Mouse (Mus musculus) midbrain, embryonic 10.5 days (tissue): Measurements from ENCODE around the gene Tstd1. TPM values are rescaled to one million over a fixed set of nuclear protein-coding genes. Genes with fewer than 3 reads are reported as not detected.

ENCODE experiments used
- DNase-seq: peaks from one replicate; pipeline ENCODE4 v3.0.0-alpha.2; 2017; ENCODE audit warnings: low spot score
- H3K27ac ChIP-seq: fragments of 300-500 bp; sonication (generic); replicated peaks from 2 replicates; pipeline ENCODE4 v1.5.1; 2016; ENCODE audit warnings: mild to moderate bottlenecking
- H3K27me3 ChIP-seq: fragments of 300-500 bp; sonication (generic); 2 replicates; pipeline ENCODE4 v1.6.1; 2016; ENCODE audit warnings: low read depth, mild to moderate bottlenecking; ENCODE audit not compliant: poor library complexity, severe bottlenecking
- H3K36me3 ChIP-seq: fragments of 300-500 bp; sonication (generic); 2 replicates; pipeline ENCODE4 v1.6.1; 2016; ENCODE audit warnings: mild to moderate bottlenecking, moderate library complexity
- H3K4me1 ChIP-seq: fragments of 300-500 bp; sonication (generic); 2 replicates; pipeline ENCODE4 v1.6.1; 2016
- H3K4me3 ChIP-seq: fragments of 300-500 bp; sonication (generic); 2 replicates; pipeline ENCODE4 v1.5.1; 2016; ENCODE audit warnings: mild to moderate bottlenecking, moderate library complexity
- H3K9me3 ChIP-seq: fragments of 300-500 bp; sonication (generic); replicated peaks from 2 replicates; pipeline ENCODE4 v1.6.1; 2016; ENCODE audit warnings: mild to moderate bottlenecking
- WGBS: fragments of 180-500 bp; shearing (Covaris S2); methylation state at CpG from one replicate; pipeline ENCODE4 v1.1.7; 2016; 5-methylcytosine and 5-hydroxymethylcytosine counted together
- polyA plus RNA-seq: library from polyadenylated mRNA; unstranded; fragments of >200 nt; fragmentation: Nextera tagmentation; extraction: Ambion mirVana; gene quantifications from 2 replicates; pipeline ENCODE4 v1.2.1, GENCODE M21; 2016

The Tstd1 gene
- polyA plus RNA-seq, result 8.4 and 9.6 TPM in 2 replicates

- H3K4me1 ChIP-seq, result peaks cover 16% of the 10 kb centered on the region
- 88% methylated on average over 5 of the region's 5 CpGs for WGBS
Observed at GRCm38 (mm10) chr1:171418660-171419059, at the start of gene Tstd1. Tstd1 (plus strand) TSS chr1:171418872.

DNA sequence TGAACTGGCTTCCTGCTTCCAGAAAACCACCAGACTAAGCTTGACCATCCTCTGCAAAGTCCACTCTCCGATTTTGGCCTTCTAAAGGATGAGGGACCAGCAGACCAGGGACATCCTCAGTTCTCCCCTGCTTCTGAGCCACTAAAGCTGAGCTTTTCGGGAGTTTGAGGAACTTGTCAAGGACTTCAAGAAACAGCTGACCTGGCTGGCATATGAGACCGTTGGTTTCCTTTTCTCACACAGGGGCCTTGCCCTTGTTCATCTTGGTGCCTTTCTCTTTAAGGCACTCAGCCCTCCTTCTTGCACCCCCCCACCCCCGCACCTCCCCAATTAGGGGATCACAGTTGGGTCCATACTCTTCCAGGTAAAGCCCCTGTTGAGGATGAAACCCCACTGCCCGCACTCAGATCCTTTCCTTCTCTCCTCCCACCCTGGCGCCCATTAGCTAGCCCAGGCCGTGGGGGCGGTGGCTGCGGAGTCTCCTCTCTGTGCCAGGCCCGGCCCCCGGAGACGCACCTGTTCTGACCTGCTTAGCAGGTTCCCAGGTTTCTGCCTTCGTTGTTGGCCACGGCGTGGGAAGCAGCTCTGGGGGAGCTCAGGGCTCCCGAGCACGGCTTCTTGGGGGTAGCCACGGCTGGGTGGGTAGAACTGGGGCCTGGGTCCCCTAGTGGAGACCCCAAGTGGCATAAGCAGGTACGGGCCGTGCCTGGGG is 48.7 kb upstream of the Tstd1 start, which contains the start of gene Nectin4:
Nectin4 (plus strand) TSS at position 255 of the 712 bp plus-strand sequence.
- Histone ChIP-seq H3K27ac (no peak within 1 kb of the TSS), H3K36me3 (no peaks in the 10 kb centered on the region), H3K4me1 (peaks cover 29% of the 10 kb centered on the region), H3K9me3 (no peaks in the 10 kb centered on the region), H3K4me3 (no peak within 1 kb of the TSS), H3K27me3 (peaks cover 24% of the 10 kb centered on the region)
- 36% methylated on average over 20 of the region's 20 CpGs for WGBS
- DNase-seq, result no peak

More at GRCm38 (mm10) chr1:171418660-171419059, at the start of gene Tstd1:
- no peaks in the 10 kb centered on the region for H3K9me3 ChIP-seq
- DNase-seq, result no peak
- no peak within 1 kb of the TSS for H3K4me3 ChIP-seq
- 0 out of 2 replicates have a peak within 1 kb of the TSS, but pooled peaks have one; percentile 34 for H3K27ac ChIP-seq
- peaks cover 77% of the 10 kb centered on the region for H3K36me3 ChIP-seq
- no peaks in the 10 kb centered on the region for H3K27me3 ChIP-seq

GRCm38 (mm10) chr1:171372880-171373279 is 45.8 kb upstream of the Tstd1 start:
- no peak overlapping the region for H3K4me3 ChIP-seq
- WGBS, result 51% methylated on average over 3 of the region's 3 CpGs

GRCm38 (mm10) chr1:171373946-171374345 is 44.7 kb upstream of the Tstd1 start:
- H3K4me3 ChIP-seq, result no peak overlapping the region
- peaks cover 25% of the 10 kb centered on the region for H3K4me1 ChIP-seq
- no peaks in the 10 kb centered on the region for H3K9me3 ChIP-seq
- H3K27ac ChIP-seq, result peak overlapping the region; percentile 75
- 1% methylated on average over 4 of the region's 4 CpGs for WGBS
- H3K27me3 ChIP-seq, result peaks cover 38% of the 10 kb centered on the region
- no peaks in the 10 kb centered on the region for H3K36me3 ChIP-seq
- peak; percentile 36 for DNase-seq

More at GRCm38 (mm10) chr1:171372880-171373279, 45.8 kb upstream of the Tstd1 start:
- DNase-seq, result no peak
- Histone ChIP-seq H3K9me3 (no peaks in the 10 kb centered on the region), H3K27ac (no peak overlapping the region), H3K27me3 (peaks cover 30% of the 10 kb centered on the region), H3K36me3 (no peaks in the 10 kb centered on the region), H3K4me1 (peaks cover 28% of the 10 kb centered on the region)

GRCm38 (mm10) chr1:171375646-171376097 is 43.0 kb upstream of the Tstd1 start:
- Histone ChIP-seq H3K4me3 (no peak overlapping the region), H3K4me1 (peaks cover 39% of the 10 kb centered on the region), H3K9me3 (no peaks in the 10 kb centered on the region), H3K27me3 (peaks cover 48% of the 10 kb centered on the region), H3K27ac (peak overlapping the region; percentile 49), H3K36me3 (no peaks in the 10 kb centered on the region)
- 50% methylated on average over 9 of the region's 9 CpGs for WGBS
- DNase-seq, result no peak

DNA sequence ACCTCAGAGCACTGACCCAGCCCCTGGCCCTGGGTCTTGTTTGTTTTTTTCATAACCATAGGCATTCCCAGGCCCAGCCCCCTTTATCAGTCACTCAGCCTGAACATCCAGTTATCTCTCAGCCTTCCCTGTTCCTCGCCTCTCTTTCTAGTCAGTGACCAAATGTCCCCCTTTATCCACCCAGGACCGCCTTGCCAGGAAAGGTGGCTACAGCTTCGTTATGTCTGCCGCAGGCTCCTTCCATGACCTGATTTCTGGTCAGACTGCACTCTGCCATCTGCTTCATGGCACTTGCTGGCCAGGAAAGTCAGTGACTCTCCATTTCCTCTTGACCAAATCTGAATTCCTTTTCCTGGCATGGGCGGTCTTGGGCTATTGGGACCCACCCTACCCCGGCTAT is 40.4 kb upstream of the Tstd1 start:
- no peak for DNase-seq
- H3K4me3 ChIP-seq, result no peak overlapping the region
- peaks cover 40% of the 10 kb centered on the region for H3K4me1 ChIP-seq
- no peak overlapping the region for H3K27ac ChIP-seq
- H3K36me3 ChIP-seq, result no peaks in the 10 kb centered on the region
- 92% methylated on average over 6 of the region's 6 CpGs for WGBS
- no peaks in the 10 kb centered on the region for H3K9me3 ChIP-seq
- H3K27me3 ChIP-seq, result peaks cover 49% of the 10 kb centered on the region

- no peaks in the 10 kb centered on the region for H3K36me3 ChIP-seq
- H3K4me3 ChIP-seq, result peak overlapping the region; percentile 48
- H3K27me3 ChIP-seq, result peaks cover 48% of the 10 kb centered on the region
- peaks cover 25% of the 10 kb centered on the region for H3K4me1 ChIP-seq
- WGBS, result 7% methylated on average over 31 of the region's 31 CpGs
- peak; percentile 82 for DNase-seq
- peak overlapping the region; percentile 64 for H3K27ac ChIP-seq
- no peaks in the 10 kb centered on the region for H3K9me3 ChIP-seq
Observed at GRCm38 (mm10) chr1:171379935-171380599, 38.6 kb upstream of the Tstd1 start.

DNA sequence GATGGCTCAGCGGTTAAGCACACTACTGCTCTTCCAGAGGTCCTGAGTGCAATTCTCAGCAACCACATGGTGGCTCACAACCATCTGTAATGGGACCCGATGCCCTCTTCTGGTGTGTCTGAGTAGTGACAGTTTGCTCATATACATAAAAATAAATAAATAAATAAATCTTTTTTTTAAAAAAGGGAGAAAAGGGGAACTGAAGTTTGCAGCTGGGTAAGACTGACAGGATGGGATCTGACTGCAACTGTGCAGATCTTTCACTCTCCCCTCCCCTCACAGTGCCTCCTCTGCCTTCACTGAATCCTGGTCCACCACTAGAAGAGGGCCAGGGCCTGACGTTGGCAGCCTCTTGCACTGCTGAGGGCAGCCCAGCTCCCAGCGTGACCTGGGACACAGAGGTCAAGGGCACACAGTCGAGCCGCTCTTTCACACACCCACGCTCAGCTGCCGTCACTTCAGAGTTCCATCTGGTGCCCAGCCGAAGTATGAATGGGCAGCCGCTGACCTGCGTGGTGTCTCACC is 36.5 kb upstream of the Tstd1 start:
- DNase-seq, result no peak
- H3K9me3 ChIP-seq, result no peaks in the 10 kb centered on the region
- peaks cover 42% of the 10 kb centered on the region for H3K27me3 ChIP-seq
- no peaks in the 10 kb centered on the region for H3K36me3 ChIP-seq
- H3K4me3 ChIP-seq, result no peak overlapping the region
- 89% methylated on average over 11 of the region's 11 CpGs for WGBS
- H3K27ac ChIP-seq, result no peak overlapping the region
- H3K4me1 ChIP-seq, result peaks cover 20% of the 10 kb centered on the region

DNA sequence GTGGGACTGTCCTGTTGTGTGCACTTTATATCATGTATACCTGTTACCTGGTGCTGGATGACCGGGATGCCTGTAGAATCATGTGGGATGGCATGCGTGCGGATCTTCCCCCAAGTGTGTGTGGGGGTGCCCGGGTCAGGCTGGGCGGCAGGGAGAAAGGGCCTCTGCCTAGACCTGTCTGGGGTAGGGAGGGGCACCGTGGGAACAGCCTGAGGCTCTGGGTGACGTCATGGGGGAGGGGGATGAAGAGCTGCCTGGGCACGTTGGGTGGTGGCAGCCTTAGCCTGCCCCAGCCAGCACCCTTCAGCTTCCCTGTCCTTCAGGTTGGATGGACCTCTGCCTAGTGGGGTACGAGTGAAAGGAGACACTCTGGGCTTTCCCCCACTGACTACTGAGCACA is 34.3 kb upstream of the Tstd1 start:
- Histone ChIP-seq H3K4me3 (no peak overlapping the region), H3K4me1 (peaks cover 21% of the 10 kb centered on the region), H3K9me3 (no peaks in the 10 kb centered on the region), H3K27ac (no peak overlapping the region), H3K27me3 (peaks cover 31% of the 10 kb centered on the region), H3K36me3 (no peaks in the 10 kb centered on the region)
- DNase-seq, result no peak
- 73% methylated on average over 9 of the region's 9 CpGs for WGBS

DNA sequence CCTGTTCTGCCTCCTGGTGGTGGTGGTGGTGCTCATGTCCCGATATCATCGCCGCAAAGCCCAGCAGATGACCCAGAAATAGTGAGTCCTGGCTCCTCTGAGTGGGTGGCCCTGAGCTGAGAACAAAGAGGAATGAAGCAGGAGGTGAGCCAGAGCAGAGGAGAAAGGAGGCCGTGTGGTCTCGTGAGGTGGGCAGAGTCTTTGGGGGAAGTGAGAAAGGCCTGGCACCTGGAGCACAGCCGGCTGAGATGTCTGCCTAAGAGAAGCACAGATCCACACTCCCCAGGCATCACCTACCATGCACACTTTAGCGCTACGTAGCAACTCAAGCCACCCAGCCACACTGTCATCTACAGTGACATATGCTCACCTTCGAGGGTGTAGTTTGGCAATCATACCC is 33.5 kb upstream of the Tstd1 start:
- Histone ChIP-seq H3K4me1 (peaks cover 12% of the 10 kb centered on the region), H3K4me3 (no peak overlapping the region), H3K27ac (no peak overlapping the region), H3K9me3 (no peaks in the 10 kb centered on the region), H3K36me3 (no peaks in the 10 kb centered on the region), H3K27me3 (peaks cover 22% of the 10 kb centered on the region)
- no peak for DNase-seq
- 72% methylated on average over 9 of the region's 9 CpGs for whole genome bisulfite sequencing

DNA sequence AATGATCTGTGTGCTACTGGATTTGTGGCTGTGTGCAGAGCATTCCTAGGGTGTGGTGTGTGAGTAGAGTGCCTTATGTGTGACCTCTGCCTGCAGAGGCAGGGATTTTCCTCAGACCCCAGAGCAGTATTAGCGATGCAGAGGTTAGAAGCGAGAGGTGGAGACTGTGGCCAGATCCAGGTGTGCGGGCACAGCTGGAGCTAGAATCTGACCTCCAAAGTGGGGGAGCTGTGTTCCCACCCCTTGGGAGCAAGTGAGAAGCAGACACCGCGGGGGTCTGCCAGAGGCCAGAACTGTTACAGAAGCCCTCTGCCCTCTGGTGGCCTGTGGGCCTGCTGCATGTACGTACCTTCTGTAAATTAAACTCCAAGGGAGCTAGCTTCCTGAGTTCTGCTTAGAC is 31.6 kb upstream of the Tstd1 start:
- peaks cover 4% of the 10 kb centered on the region; the same call in 1 of the 2 replicates for H3K27me3 ChIP-seq
- WGBS, result 14% methylated on average over 6 of the region's 6 CpGs
- DNase-seq, result peak; percentile 51
- H3K4me3 ChIP-seq, result no peak overlapping the region
- no peaks in the 10 kb centered on the region for H3K9me3 ChIP-seq
- no peak overlapping the region for H3K27ac ChIP-seq
- no peaks in the 10 kb centered on the region for H3K36me3 ChIP-seq
- H3K4me1 ChIP-seq, result peaks cover 7% of the 10 kb centered on the region

DNA sequence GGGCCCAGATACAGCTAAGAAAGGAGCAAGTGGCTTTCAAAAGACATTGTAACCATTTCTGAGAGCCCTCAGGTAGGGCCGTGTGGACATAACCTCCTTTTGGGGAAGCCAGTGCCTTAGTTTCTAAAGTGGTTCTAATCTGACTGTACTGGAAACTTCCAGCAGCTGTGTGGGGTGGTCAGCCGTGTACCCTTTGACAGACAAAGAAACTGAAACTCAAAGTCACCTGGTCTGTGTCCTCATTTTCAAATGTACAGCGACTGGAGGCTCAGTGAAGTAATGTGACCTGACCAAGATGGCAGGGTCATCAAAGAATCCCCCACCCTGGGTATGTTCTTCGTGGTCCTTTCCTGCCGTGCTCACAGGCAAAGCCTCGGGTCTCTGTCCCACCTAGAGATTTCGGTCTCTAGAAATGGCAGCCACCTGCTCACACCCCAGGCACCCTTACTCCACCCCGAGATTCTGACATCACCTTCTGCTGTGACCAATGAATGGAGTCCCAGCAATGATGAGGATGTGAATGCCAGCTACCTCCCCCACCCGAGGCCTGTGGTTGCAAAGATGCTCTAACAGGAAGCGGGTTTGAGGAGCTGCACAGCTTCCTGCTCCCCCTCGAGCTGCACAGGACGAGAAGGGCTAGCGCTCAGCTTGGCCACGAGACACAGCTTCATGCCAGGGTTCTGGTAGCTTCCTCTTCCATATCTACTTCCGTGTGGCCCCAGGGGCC is 30.1 kb upstream of the Tstd1 start, which contains the start of gene Arhgap30:
Arhgap30 (plus strand) TSS at position 579 of the 727 bp plus-strand sequence.
- Histone ChIP-seq H3K36me3 (no peaks in the 10 kb centered on the region), H3K27ac (no peak within 1 kb of the TSS; the same call in 1 of the 2 replicates), H3K4me3 (no peak within 1 kb of the TSS), H3K4me1 (peaks cover 4% of the 10 kb centered on the region; the same call in 1 of the 2 replicates), H3K9me3 (no peaks in the 10 kb centered on the region), H3K27me3 (no peaks in the 10 kb centered on the region)
- no peak for DNase-seq
- 82% methylated on average over 15 of the region's 15 CpGs for WGBS
